Mouse (Mus musculus) embryonic facial prominence, embryonic 14.5 days (tissue): ENCODE measurements at regions not wholly inside any gene's neighbourhood (a gene's known extent, or its start where the extent isn't known, plus 50 kb on each side); places are given as distances from the start of the nearest gene placed in this dataset.
"Not testable (repeated sequence)": the region's sequence is repeated elsewhere in the genome, so short reads cannot be mapped to it uniquely, and the experiment has no call there.

Experiments
- ATAC-seq: fragments of 200-750 bp; cut with Nextera tagmentation; 2 replicates; pipeline ENCODE4 v1.8.0; 2017; ENCODE audit warnings: low read depth, moderate number of reproducible peaks, moderate TSS enrichment
- DNase-seq: peaks from one replicate; pipeline ENCODE4 v3.0.0-alpha.2; 2015; ENCODE audit warnings: low spot score
- H3K27ac ChIP-seq: fragments of 300-500 bp; sonication (generic); replicated peaks from 2 replicates; pipeline ENCODE4 v1.5.1; 2014; ENCODE audit warnings: low read depth, mild to moderate bottlenecking, low read length, moderate library complexity
- H3K27me3 ChIP-seq: fragments of 300-500 bp; sonication (generic); replicated peaks from 2 replicates; pipeline ENCODE4 v1.6.1; 2014; ENCODE audit warnings: low read length; ENCODE audit not compliant: control insufficient read depth, insufficient read depth
- H3K36me3 ChIP-seq: fragments of 300-500 bp; sonication (generic); 2 replicates; pipeline ENCODE4 v1.6.1; 2014; ENCODE audit warnings: low read length, mixed read lengths; ENCODE audit not compliant: control insufficient read depth, insufficient read depth
- H3K4me1 ChIP-seq: fragments of 300-500 bp; sonication (generic); 2 replicates; pipeline ENCODE4 v1.6.1; 2014; ENCODE audit warnings: antibody characterized with exemption, low read length; ENCODE audit not compliant: control insufficient read depth, insufficient read depth
- H3K4me2 ChIP-seq: fragments of 300-500 bp; sonication (generic); 2 replicates; pipeline ENCODE4 v1.6.1; 2014; ENCODE audit warnings: low read depth, mild to moderate bottlenecking, low read length, moderate library complexity, mixed read lengths
- H3K4me3 ChIP-seq: fragments of 300-500 bp; sonication (generic); 2 replicates; pipeline ENCODE4 v1.5.1; 2014; ENCODE audit warnings: low read depth, mild to moderate bottlenecking, low read length
- H3K9ac ChIP-seq: fragments of 300-500 bp; sonication (generic); 2 replicates; pipeline ENCODE4 v1.6.1; 2014; ENCODE audit warnings: low read depth, mild to moderate bottlenecking, low read length, moderate library complexity, mixed read lengths
- H3K9me3 ChIP-seq: fragments of 300-500 bp; sonication (generic); 2 replicates; pipeline ENCODE4 v1.6.1; 2016; ENCODE audit warnings: low read length; ENCODE audit not compliant: control insufficient read depth
- WGBS: fragments of 180-500 bp; shearing (Covaris S2); extraction: QIAGEN DNeasy Blood & Tissue Kit; methylation state at CpG from one replicate; pipeline ENCODE4 v1.1.7; 2014; 5-methylcytosine and 5-hydroxymethylcytosine counted together

DNA sequence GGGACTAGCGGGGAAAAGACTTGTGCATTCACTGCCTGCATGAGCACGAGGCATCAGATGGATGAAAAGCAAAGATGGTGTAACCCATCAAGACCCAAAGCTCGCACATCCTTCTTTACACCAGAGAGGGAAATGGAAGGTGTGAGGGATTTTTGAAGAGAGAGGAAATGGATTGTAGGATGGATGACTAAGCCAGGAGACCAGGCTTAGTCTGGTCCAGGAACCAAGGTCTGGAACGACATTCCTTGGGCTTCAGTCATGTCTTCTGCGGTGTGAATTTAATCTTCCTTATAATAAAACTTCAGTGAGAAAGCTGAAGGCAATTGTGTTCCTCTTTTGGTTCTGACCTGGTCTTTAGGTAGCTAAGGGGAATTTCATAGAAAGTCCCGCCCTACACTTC, 551.0 kb upstream of the Gm10131 start:
- no peak overlapping the region for H3K27ac ChIP-seq
- ATAC-seq (no peak), DNase-seq (no peak)
- no peaks in the 10 kb centered on the region for H3K36me3 ChIP-seq
- no peaks in the 10 kb centered on the region for H3K9me3 ChIP-seq
- H3K27me3 ChIP-seq: no peaks in the 10 kb centered on the region
- H3K9ac ChIP-seq: no peak overlapping the region
- no peak overlapping the region for H3K4me2 ChIP-seq
- 95% methylated on average over 6 of the region's 6 CpGs for WGBS
- H3K4me3 ChIP-seq: no peak overlapping the region
- no peaks in the 10 kb centered on the region for H3K4me1 ChIP-seq

DNA sequence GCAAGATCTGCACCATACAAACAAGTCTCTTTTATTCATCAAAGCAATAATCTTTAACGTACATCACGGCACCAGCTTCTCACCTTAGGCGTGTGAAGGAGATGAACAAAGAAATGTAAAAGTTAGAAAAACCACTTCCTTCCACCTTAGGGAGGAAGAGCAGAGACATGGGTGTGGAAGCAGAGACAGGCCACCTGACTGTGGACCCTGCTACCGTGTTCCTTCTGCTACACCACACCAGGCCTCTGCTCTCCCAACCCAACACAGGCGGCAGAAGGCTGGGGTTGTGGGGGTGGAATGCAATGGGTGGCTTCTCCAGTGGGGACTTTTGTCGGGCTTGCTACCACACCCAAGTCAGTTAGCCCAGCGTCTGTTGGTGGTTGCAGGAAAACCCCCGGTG, 540.2 kb upstream of the Gm10131 start:
- ATAC-seq (no peak), DNase-seq (no peak)
- Histone ChIP-seq H3K27ac (no peak overlapping the region), H3K36me3 (no peaks in the 10 kb centered on the region), H3K4me1 (no peaks in the 10 kb centered on the region), H3K4me2 (no peak overlapping the region), H3K4me3 (no peak overlapping the region), H3K9me3 (peaks cover 6% of the 10 kb centered on the region; the same call in 1 of the 2 replicates), H3K27me3 (no peaks in the 10 kb centered on the region), H3K9ac (no peak overlapping the region)
- WGBS: 87% methylated on average over 8 of the region's 8 CpGs

DNA sequence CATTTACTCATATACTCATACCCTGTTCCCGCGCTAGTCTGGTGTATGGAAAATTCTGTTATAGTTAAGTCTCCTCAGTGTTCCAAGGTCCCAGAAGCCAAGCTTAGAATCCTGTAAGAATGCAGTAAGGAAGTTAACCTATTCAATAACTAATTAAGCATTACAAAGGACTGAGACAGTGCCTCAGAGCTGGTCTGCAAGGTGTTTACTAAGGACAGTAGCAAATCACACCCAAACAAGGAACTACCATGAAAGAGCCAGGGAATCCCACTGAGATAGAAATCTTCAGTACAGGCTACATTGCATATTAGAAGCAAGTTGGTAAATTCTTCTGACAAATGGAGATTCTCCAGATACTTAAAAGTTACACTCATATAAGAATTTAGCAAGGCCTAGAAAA, 516.7 kb upstream of the Gm10131 start:
- not testable (repeated sequence) for DNase-seq, H3K27me3 ChIP-seq, H3K4me1 ChIP-seq, H3K36me3 ChIP-seq, H3K9me3 ChIP-seq, H3K4me3 ChIP-seq, H3K9ac ChIP-seq, H3K4me2 ChIP-seq, H3K27ac ChIP-seq, ATAC-seq
- 88% methylated on average over 2 of the region's 2 CpGs for WGBS

DNA sequence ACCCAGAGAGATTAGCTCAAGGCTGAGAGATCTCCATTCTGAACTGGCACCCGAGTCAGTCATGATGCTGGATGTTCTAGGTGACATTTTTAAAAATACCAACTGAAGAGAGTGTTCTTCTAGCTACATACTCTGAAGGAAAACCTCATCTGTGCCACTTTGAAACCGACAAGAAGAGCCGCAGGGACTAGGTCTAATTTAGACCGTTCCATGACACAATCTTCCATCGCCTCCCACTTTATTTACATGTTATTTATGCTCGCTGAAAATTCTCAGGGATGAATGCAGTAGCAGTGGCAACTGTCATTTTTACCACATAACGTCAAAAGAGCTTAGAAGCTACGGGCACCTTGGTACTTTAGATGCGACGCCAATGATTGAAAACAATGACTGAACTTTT, 514.1 kb upstream of the Gm10131 start:
- no peak overlapping the region for H3K4me2 ChIP-seq
- no peak overlapping the region for H3K9ac ChIP-seq
- no peaks in the 10 kb centered on the region for H3K9me3 ChIP-seq
- H3K4me1 ChIP-seq: no peaks in the 10 kb centered on the region
- no peak overlapping the region for H3K4me3 ChIP-seq
- no peak for ATAC-seq
- H3K27ac ChIP-seq: no peak overlapping the region
- no peaks in the 10 kb centered on the region for H3K27me3 ChIP-seq
- 90% methylated on average over 10 of the region's 10 CpGs for WGBS
- no peaks in the 10 kb centered on the region for H3K36me3 ChIP-seq
- no peak for DNase-seq

DNA sequence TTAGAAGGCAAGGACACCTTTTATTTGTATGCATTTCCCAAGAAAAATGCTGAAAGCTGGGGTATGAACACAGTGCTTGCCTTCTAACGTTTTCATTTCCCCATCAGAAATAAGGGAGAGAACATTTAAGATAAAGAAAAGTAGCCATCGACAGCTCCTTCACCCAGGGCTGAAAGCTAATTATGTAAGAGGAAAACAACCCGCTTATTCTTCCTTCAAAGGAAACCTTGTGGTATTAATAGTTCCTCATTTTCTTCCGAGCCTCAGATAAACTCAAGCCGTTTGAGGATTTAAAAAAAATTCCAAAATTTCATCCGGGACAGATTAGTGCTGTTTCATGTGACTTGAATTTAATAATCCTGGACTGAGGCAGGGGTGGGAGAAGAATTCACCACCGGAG, 512.2 kb upstream of the Gm10131 start:
- ATAC-seq: no peak
- no peak overlapping the region for H3K4me3 ChIP-seq
- H3K27ac ChIP-seq: no peak overlapping the region
- H3K4me2 ChIP-seq: no peak overlapping the region
- DNase-seq: no peak
- H3K9ac ChIP-seq: no peak overlapping the region
- no peaks in the 10 kb centered on the region for H3K27me3 ChIP-seq
- H3K4me1 ChIP-seq: no peaks in the 10 kb centered on the region
- no peaks in the 10 kb centered on the region for H3K9me3 ChIP-seq
- 34% methylated on average over 7 of the region's 7 CpGs for WGBS
- no peaks in the 10 kb centered on the region for H3K36me3 ChIP-seq

DNA sequence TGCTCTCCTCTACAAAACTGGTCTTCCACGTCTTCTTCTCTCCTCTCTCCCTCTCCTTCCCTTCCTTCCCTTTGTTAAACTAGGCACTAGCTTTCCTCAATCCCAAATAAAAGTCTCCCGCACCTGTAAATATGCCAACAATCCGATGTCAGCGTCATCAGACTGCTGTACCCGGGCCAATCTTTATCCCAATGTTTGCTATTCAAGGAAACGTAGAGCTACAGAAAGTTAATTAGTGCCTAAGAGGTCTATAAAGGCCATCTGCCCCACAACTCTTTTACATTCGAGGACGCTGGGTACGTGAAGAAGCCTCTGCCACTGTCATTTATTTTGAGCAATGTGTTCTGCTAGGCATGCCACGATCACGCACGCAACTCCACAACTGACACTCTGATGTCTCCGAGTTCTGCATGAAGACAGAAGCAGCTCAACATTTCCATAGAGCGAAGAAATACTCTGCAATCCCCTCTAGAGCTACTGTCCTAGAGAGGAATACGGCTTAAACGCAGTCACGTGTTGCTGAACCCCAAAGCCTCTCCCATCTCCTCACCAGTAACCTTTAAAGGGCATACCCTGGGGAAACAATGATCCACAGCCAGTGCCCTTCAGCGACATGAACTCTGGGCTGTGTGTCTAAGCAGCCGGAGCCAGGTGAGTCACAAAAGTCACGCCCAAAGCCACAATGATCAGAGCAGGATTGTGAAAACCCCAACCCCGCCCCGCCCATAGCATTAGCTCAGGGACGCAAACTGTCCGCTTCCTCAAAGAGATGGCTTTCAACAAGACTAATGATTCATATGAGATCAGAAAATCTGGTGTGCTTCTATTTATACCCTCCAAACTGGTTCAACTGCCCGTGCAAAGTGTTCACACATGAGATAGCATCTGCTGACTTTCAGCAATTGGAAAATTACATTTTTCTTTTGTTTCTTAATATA, 510.9 kb upstream of the Gm10131 start:
- no peaks in the 10 kb centered on the region for H3K36me3 ChIP-seq
- H3K27ac ChIP-seq: no peak overlapping the region
- no peaks in the 10 kb centered on the region for H3K9me3 ChIP-seq
- no peaks in the 10 kb centered on the region for H3K27me3 ChIP-seq
- H3K4me1 ChIP-seq: peaks cover 8% of the 10 kb centered on the region; the same call in 1 of the 2 replicates
- ATAC-seq (peak; percentile 63), DNase-seq (peak; percentile 69)
- H3K4me2 ChIP-seq: no peak overlapping the region
- no peak overlapping the region for H3K9ac ChIP-seq
- H3K4me3 ChIP-seq: no peak overlapping the region
- 75% methylated on average over 25 of the region's 25 CpGs for WGBS

DNA sequence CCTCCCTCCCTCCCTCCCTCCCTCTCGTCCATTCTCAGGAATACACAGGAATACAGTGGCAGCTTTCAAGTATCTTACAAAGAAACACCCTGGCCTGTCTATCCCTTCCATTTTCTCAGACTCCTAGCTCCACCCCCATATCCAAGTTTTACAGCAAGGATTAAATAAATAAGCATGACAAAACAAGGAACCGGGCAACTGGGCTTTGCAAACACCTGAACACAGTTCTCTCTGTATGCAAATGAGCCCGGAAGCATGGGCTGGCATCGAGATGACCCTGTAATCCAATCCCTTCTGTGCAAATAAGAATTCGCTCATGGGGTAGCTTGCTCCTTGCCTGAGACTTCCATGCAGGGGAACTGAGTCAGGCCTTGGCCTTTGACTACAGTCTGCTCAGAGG, 506.5 kb upstream of the Gm10131 start:
- no peaks in the 10 kb centered on the region for H3K36me3 ChIP-seq
- H3K4me2 ChIP-seq: no peak overlapping the region
- peaks cover 8% of the 10 kb centered on the region; the same call in 1 of the 2 replicates for H3K4me1 ChIP-seq
- no peak overlapping the region for H3K27ac ChIP-seq
- no peak for DNase-seq
- ATAC-seq: no peak
- H3K9me3 ChIP-seq: no peaks in the 10 kb centered on the region
- no peak overlapping the region for H3K4me3 ChIP-seq
- no peaks in the 10 kb centered on the region for H3K27me3 ChIP-seq
- WGBS: 13% methylated on average over 4 of the region's 5 CpGs
- no peak overlapping the region for H3K9ac ChIP-seq

DNA sequence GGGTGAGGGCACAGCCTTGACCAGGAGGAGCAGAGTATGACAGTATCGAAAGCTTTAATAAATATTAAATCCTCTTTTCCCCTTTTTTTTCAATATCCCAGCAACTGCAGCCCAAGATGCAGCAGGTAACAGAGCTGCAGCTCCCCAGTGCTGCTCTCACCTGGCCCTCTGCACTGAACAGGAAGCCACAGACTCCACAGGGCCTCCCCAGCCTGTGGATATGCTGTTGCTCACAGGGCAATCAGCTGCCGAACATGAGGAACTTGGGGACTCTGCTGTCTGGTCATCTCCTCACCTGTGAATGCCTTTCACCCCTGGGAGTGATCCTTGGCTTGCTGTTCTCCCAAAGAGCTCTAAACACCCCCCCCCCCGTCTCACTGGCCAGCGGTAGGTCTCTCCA, 503.4 kb upstream of the Gm10131 start:
- Histone ChIP-seq H3K4me2 (no peak overlapping the region), H3K9me3 (no peaks in the 10 kb centered on the region), H3K4me1 (peaks cover 8% of the 10 kb centered on the region; the same call in 1 of the 2 replicates), H3K27me3 (no peaks in the 10 kb centered on the region), H3K27ac (no peak overlapping the region), H3K4me3 (no peak overlapping the region), H3K9ac (no peak overlapping the region), H3K36me3 (no peaks in the 10 kb centered on the region)
- WGBS: 68% methylated on average over 4 of the region's 4 CpGs
- ATAC-seq (no peak), DNase-seq (no peak)

DNA sequence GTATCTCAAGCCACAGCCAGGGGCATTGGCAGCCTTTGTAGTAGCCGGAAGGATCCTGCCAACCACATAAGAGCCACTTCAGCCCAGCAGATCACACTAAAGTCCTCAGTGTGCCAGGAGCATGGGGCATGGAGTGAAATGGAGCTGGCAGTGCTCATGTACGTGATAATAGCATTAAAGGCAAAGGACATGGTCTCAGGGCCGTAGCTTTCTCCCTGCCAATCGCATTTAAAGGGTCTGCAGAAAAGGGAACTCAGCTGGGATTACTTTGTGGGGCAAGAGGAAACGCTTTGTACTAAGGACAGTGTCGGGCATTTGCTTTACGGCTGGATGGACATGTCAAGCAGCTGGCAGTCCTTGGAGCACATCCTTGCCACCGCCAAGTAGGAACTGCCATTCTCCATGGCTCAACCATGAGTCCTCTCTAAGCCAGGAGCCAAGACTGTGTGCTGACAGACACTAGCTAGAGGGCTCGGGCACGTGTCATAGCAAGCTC, 502.5 kb upstream of the Gm10131 start:
- WGBS: 61% methylated on average over 10 of the region's 10 CpGs

More for the DNA sequence above, 502.5 kb upstream of the Gm10131 start:
- H3K9ac ChIP-seq: no peak overlapping the region
- no peaks in the 10 kb centered on the region for H3K36me3 ChIP-seq
- H3K9me3 ChIP-seq: no peaks in the 10 kb centered on the region
- DNase-seq (no peak), ATAC-seq (no peak)
- no peak overlapping the region for H3K27ac ChIP-seq
- H3K4me3 ChIP-seq: no peak overlapping the region
- H3K4me2 ChIP-seq: no peak overlapping the region
- peaks cover 8% of the 10 kb centered on the region; the same call in 1 of the 2 replicates for H3K4me1 ChIP-seq
- H3K27me3 ChIP-seq: no peaks in the 10 kb centered on the region
